Mouse (Mus musculus): ENCODE measurements around the gene Stat5a. TPM values are rescaled to one million over a fixed set of nuclear protein-coding genes. Genes with fewer than 3 reads are reported as not detected.

The Stat5a gene
- polyA plus RNA-seq, 1 experiment from 2014 or later, result 15.1 TPM

DNA sequence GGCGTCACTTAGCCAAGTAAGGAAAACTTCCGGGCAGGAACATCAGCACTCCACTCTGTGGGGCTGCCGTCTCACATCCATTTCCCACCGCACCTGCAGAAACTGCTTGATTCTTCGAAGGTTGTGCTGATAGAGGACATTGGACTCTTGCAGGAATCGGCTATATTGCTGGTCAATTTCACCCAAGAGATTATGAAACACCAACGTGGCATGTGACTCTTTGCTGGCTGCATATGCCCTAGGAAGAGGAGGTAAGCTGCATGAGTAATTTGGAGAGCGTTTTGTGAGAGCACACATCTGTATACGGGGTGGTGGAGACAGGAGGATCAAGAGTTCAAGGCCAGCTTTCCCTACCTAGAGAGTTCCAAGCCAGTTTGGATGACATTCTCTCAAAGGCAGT, 49.4 kb downstream of the Stat5a start:
- peaks cover 33% of the 10 kb centered on the region for H3K36me3 ChIP-seq (ENCODE audit: control insufficient read depth, insufficient read depth)
- peaks cover 11% of the 10 kb centered on the region for H3K4me1 ChIP-seq (ENCODE audit: control insufficient read depth, insufficient read depth, low read length)
- ATAC-seq (replicated peaks; ENCODE audit: extremely low read depth, insufficient read depth, low FRiP score), result no peak
- no peak overlapping the region for H3K9ac ChIP-seq (ENCODE audit: low read length)
- no peak overlapping the region for H3K4me2 ChIP-seq (ENCODE audit: low read depth, low read length)
- no peaks in the 10 kb centered on the region for H3K9me3 ChIP-seq (replicated peaks; ENCODE audit: control insufficient read depth, low read length)
- no peak overlapping the region for H3K27ac ChIP-seq (ENCODE audit: low read length)
- no peak overlapping the region for H3K4me3 ChIP-seq (ENCODE audit: low read length)
- WGBS, result 83% methylated on average over 9 of the region's 9 CpGs
- no peaks in the 10 kb centered on the region for H3K27me3 ChIP-seq (ENCODE audit: control insufficient read depth, insufficient read depth, low read length)

DNA sequence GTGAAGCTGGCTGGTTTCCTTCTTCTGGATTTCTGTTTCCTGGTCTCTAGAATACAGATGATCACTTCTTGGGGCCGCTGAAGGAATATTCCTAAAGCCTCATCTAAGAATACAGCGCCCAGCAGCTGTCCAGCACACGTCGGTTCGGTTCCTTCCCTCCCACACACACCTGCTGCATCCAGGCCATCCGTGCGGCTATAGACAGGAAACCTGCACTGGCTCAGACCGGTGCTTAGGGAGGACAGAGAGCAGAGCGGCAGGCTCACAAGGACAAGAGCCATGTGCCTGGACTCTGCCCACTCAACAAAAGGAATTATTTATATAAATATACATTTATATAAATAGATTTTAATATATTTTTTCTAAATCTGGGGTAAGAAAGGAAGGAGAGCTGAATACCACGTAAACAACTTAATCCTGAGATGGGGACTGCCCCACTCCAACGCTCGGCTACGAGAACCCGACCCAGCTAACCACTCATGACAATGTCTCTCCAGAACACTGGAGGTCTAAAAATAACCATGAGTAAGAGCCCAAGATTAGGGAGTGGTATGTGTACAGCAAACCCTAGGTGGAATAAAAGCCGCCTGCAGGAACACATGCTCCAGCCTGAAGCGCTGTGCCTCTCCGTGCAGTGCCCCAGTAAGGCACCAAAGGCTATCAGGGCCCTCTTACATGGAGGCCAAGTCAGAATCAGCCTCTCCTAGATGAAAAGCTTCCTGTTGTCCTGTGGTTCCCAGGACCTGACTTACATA, 53.4 kb downstream of the Stat5a start:
- peak overlapping the region; percentile 88 for H3K27ac ChIP-seq (ENCODE audit: low read length)
- H3K27me3 ChIP-seq (ENCODE audit: control insufficient read depth, insufficient read depth, low read length), result no peaks in the 10 kb centered on the region
- no peak overlapping the region for H3K4me3 ChIP-seq (ENCODE audit: low read length)
- 36% methylated on average over 17 of the region's 17 CpGs for WGBS
- ATAC-seq (replicated peaks; ENCODE audit: extremely low read depth, insufficient read depth, low FRiP score), result peak; percentile 86
- H3K9ac ChIP-seq (ENCODE audit: low read length), result no peak overlapping the region; the same call in 1 of the 2 replicates
- H3K4me2 ChIP-seq (ENCODE audit: low read depth, low read length), result peak overlapping the region; percentile 37
- H3K9me3 ChIP-seq (replicated peaks; ENCODE audit: control insufficient read depth, low read length), result peaks cover 7% of the 10 kb centered on the region
- peaks cover 11% of the 10 kb centered on the region for H3K4me1 ChIP-seq (ENCODE audit: control insufficient read depth, insufficient read depth, low read length)
- peaks cover 24% of the 10 kb centered on the region for H3K36me3 ChIP-seq (ENCODE audit: control insufficient read depth, insufficient read depth)

DNA sequence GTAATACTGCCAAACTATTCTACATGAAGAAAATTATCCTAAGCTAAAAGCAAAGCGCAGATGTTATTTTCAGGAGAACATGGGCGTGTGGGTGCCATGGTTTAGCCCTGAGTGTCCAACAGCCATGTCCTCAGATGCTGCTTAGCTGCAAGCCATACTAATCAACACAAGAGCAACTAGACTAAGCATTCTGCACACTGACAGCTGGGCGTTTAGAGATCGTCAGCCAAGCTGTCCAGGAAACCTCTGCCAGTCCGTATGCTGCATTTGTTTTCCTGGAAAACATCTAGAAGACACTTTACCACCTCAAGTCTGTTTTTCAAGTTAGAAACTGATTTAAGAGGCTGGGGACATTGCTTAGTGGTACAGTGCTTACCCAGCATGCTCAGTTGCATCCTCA, 55.3 kb downstream of the Stat5a start:
- H3K27me3 ChIP-seq (ENCODE audit: control insufficient read depth, insufficient read depth, low read length), result no peaks in the 10 kb centered on the region
- no peak overlapping the region for H3K4me3 ChIP-seq (ENCODE audit: low read length)
- no peak overlapping the region for H3K4me2 ChIP-seq (ENCODE audit: low read depth, low read length)
- peaks cover 11% of the 10 kb centered on the region for H3K4me1 ChIP-seq (ENCODE audit: control insufficient read depth, insufficient read depth, low read length)
- H3K9ac ChIP-seq (ENCODE audit: low read length), result no peak overlapping the region
- no peak overlapping the region for H3K27ac ChIP-seq (ENCODE audit: low read length)
- peaks cover 13% of the 10 kb centered on the region for H3K36me3 ChIP-seq (ENCODE audit: control insufficient read depth, insufficient read depth)
- peaks cover 7% of the 10 kb centered on the region for H3K9me3 ChIP-seq (replicated peaks; ENCODE audit: control insufficient read depth, low read length)
- no peak for ATAC-seq (replicated peaks; ENCODE audit: extremely low read depth, insufficient read depth, low FRiP score)
- WGBS, result 75% methylated on average over 5 of the region's 5 CpGs

- ATAC-seq (replicated peaks; ENCODE audit: extremely low read depth, insufficient read depth, low FRiP score), result no peak
- Histone ChIP-seq H3K9ac (ENCODE audit: low read length) (no peak overlapping the region), H3K9me3 (replicated peaks; ENCODE audit: control insufficient read depth, low read length) (peaks cover 7% of the 10 kb centered on the region), H3K36me3 (ENCODE audit: control insufficient read depth, insufficient read depth) (peaks cover 10% of the 10 kb centered on the region), H3K4me3 (ENCODE audit: low read length) (no peak overlapping the region), H3K4me2 (ENCODE audit: low read depth, low read length) (no peak overlapping the region), H3K4me1 (ENCODE audit: control insufficient read depth, insufficient read depth, low read length) (peaks cover 11% of the 10 kb centered on the region), H3K27me3 (ENCODE audit: control insufficient read depth, insufficient read depth, low read length) (no peaks in the 10 kb centered on the region), H3K27ac (ENCODE audit: low read length) (no peak overlapping the region)
- 67% methylated on average over 3 of the region's 3 CpGs for WGBS
These were observed 55.9 kb downstream of the Stat5a start for GRCm38 (mm10) chr11:100915063-100915462.

- H3K27me3 ChIP-seq (ENCODE audit: control insufficient read depth, insufficient read depth, low read length), result no peaks in the 10 kb centered on the region
- WGBS, result 90% methylated on average over 4 of the region's 4 CpGs
- peaks cover 7% of the 10 kb centered on the region for H3K9me3 ChIP-seq (replicated peaks; ENCODE audit: control insufficient read depth, low read length)
- peaks cover 10% of the 10 kb centered on the region for H3K36me3 ChIP-seq (ENCODE audit: control insufficient read depth, insufficient read depth)
- no peak for ATAC-seq (replicated peaks; ENCODE audit: extremely low read depth, insufficient read depth, low FRiP score)
- no peak overlapping the region for H3K27ac ChIP-seq (ENCODE audit: low read length)
- H3K4me1 ChIP-seq (ENCODE audit: control insufficient read depth, insufficient read depth, low read length), result peaks cover 11% of the 10 kb centered on the region
- no peak overlapping the region for H3K4me3 ChIP-seq (ENCODE audit: low read length)
- no peak overlapping the region for H3K9ac ChIP-seq (ENCODE audit: low read length)
- H3K4me2 ChIP-seq (ENCODE audit: low read depth, low read length), result no peak overlapping the region
These were observed 57.4 kb downstream of the Stat5a start for GRCm38 (mm10) chr11:100916432-100916971.

DNA sequence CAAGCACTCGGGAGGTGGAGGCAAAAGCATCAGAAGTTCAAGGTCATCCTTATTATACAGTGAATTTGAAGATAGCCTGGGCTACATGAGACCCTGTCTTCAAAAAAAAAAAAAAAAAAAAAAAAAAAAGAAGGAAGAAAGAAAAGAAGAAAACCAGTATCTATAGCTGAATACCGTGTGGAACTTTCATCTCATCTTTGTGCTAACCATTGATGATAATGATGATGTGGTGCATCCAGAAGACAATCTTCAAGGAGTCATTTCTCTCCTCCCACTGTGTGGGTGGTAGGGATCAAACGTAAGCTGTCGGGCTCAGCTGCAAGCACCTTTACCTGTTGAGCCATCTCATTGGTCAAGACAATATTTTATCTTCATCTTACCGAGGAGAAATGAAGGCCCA, 58.9 kb downstream of the Stat5a start:
- WGBS, result 88% methylated on average over 5 of the region's 5 CpGs
- no peak overlapping the region for H3K4me2 ChIP-seq (ENCODE audit: low read depth, low read length)
- H3K27ac ChIP-seq (ENCODE audit: low read length), result no peak overlapping the region
- H3K27me3 ChIP-seq (ENCODE audit: control insufficient read depth, insufficient read depth, low read length), result no peaks in the 10 kb centered on the region
- peaks cover 10% of the 10 kb centered on the region for H3K36me3 ChIP-seq (ENCODE audit: control insufficient read depth, insufficient read depth)
- H3K9me3 ChIP-seq (replicated peaks; ENCODE audit: control insufficient read depth, low read length), result peaks cover 7% of the 10 kb centered on the region
- no peak overlapping the region for H3K9ac ChIP-seq (ENCODE audit: low read length)
- no peak overlapping the region for H3K4me3 ChIP-seq (ENCODE audit: low read length)
- no peak for ATAC-seq (replicated peaks; ENCODE audit: extremely low read depth, insufficient read depth, low FRiP score)
- H3K4me1 ChIP-seq (ENCODE audit: control insufficient read depth, insufficient read depth, low read length), result peaks cover 3% of the 10 kb centered on the region

GRCm38 (mm10) chr11:100920887-100921624, 61.9 kb downstream of the Stat5a start:
- Histone ChIP-seq H3K9ac (ENCODE audit: low read length) (no peak overlapping the region), H3K4me1 (ENCODE audit: control insufficient read depth, insufficient read depth, low read length) (peaks cover 4% of the 10 kb centered on the region; the same call in 1 of the 2 replicates), H3K4me2 (ENCODE audit: low read depth, low read length) (no peak overlapping the region), H3K36me3 (ENCODE audit: control insufficient read depth, insufficient read depth) (0 out of 2 replicates have a peak, but pooled peaks cover 2% of the 10 kb centered on the region), H3K27ac (ENCODE audit: low read length) (no peak overlapping the region), H3K4me3 (ENCODE audit: low read length) (no peak overlapping the region), H3K27me3 (ENCODE audit: control insufficient read depth, insufficient read depth, low read length) (no peaks in the 10 kb centered on the region), H3K9me3 (replicated peaks; ENCODE audit: control insufficient read depth, low read length) (no peaks in the 10 kb centered on the region)
- 87% methylated on average over 4 of the region's 4 CpGs for WGBS
- no peak for ATAC-seq (replicated peaks; ENCODE audit: extremely low read depth, insufficient read depth, low FRiP score)

DNA sequence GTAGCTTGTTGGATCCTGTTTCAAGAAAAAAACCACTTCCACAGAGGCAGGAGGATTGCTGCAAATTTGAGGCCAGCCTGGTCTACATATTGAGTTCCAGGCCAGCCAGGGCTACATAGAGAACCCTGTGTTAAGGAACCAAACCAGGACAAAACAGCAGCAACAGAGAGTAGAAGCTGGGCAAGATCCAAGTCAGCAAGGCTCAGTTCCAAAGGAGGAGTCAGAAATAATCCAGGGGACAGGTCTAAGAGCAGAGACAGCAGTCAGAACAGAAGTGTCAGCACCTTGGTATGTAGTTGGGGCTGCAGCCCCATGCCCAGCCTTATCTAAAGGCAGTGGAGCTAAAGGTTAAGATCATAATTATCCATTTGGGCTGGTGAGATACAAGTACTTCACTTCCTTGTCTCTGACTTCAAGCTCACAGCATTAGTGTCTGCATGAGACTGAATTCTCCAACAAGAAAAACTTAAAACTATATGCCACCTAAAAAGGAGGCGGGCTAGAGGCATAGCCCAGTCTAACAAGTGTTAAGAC, 65.3 kb downstream of the Stat5a start:
- H3K27me3 ChIP-seq (ENCODE audit: control insufficient read depth, insufficient read depth, low read length), result no peaks in the 10 kb centered on the region
- no peak overlapping the region for H3K27ac ChIP-seq (ENCODE audit: low read length)
- H3K4me1 ChIP-seq (ENCODE audit: control insufficient read depth, insufficient read depth, low read length), result peaks cover 4% of the 10 kb centered on the region; the same call in 1 of the 2 replicates
- WGBS, result 96% methylated on average over 1 of the region's 1 CpGs
- H3K9ac ChIP-seq (ENCODE audit: low read length), result no peak overlapping the region
- H3K4me3 ChIP-seq (ENCODE audit: low read length), result no peak overlapping the region
- no peaks in the 10 kb centered on the region for H3K9me3 ChIP-seq (replicated peaks; ENCODE audit: control insufficient read depth, low read length)
- ATAC-seq (replicated peaks; ENCODE audit: extremely low read depth, insufficient read depth, low FRiP score), result no peak
- no peak overlapping the region for H3K4me2 ChIP-seq (ENCODE audit: low read depth, low read length)
- no peaks in the 10 kb centered on the region for H3K36me3 ChIP-seq (ENCODE audit: control insufficient read depth, insufficient read depth)

DNA sequence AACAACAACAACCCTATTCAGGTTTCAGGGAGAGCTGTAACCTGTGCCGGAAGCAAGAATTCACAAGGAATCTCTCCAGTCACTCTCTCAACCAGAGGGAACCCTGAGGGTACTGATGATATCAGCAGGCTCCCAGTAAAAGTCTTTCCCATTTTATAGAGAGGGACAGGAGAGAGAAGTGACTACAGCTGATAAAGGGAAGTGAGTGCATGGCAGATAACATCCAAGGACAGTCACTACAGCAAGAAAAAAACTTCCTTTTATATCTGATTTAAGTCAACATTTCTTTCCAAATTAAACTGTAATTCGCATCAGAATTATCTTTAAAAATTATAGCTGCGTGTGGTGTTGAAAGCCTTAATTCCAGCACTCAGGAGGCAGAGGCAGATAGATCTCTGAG, 68.2 kb downstream of the Stat5a start:
- no peaks in the 10 kb centered on the region for H3K27me3 ChIP-seq (ENCODE audit: control insufficient read depth, insufficient read depth, low read length)
- H3K4me2 ChIP-seq (ENCODE audit: low read depth, low read length), result no peak overlapping the region
- 78% methylated on average over 3 of the region's 3 CpGs for WGBS
- no peak overlapping the region for H3K4me3 ChIP-seq (ENCODE audit: low read length)
- peaks cover 4% of the 10 kb centered on the region; the same call in 1 of the 2 replicates for H3K4me1 ChIP-seq (ENCODE audit: control insufficient read depth, insufficient read depth, low read length)
- ATAC-seq (replicated peaks; ENCODE audit: extremely low read depth, insufficient read depth, low FRiP score), result no peak
- no peak overlapping the region for H3K27ac ChIP-seq (ENCODE audit: low read length)
- no peaks in the 10 kb centered on the region for H3K9me3 ChIP-seq (replicated peaks; ENCODE audit: control insufficient read depth, low read length)
- H3K36me3 ChIP-seq (ENCODE audit: control insufficient read depth, insufficient read depth), result no peaks in the 10 kb centered on the region
- H3K9ac ChIP-seq (ENCODE audit: low read length), result no peak overlapping the region

Measured in heart, embryonic 16.5 days (tissue).